25 mouse cellular contexts compared by ENCODE assay signal in the genomic region with DNA sequence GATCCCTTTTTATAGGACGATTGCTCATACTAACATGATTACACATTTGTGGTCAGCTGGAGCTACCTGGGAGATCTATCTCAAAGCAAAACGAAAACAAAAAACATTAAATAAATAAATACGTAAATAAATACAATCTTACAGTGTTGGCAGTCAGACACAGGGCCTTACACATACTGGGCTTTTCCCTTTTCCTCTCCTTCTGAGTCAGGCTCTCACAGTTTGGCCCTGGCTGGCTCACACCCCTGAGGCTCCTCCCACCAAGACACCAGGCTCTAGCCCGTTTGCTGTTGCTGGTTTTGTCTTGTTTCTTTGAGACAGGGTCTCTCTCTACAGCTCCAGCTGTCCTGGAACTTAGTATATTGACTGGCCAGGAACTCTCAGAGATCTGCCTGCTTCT. TPM values are rescaled to one million over a fixed set of nuclear protein-coding genes. Genes with fewer than 3 reads are reported as not detected.
DNase-seq lines count a peak whose midpoint lies in the region; ATAC-seq and TF ChIP-seq lines count a peak whose summit lies in the region.
"Had no signal": no experiment of that assay in that cellular context is flagged by ENCODE, and none has a peak within 500 bp of the region (broad histone marks: within the 10 kb centered on the region; RNA-seq: fewer than 3 reads in every experiment).

No protein-coding gene starts in this region.

- DNase-seq in 3134 (ENCODE audit: extremely low read depth, insufficient read length, low spot score) (peak; percentile 58), 3T3-L1 (ENCODE audit: low read depth, low spot score) (peak; percentile 32), CH12.LX (ENCODE audit: extremely low read depth) (peak; percentile 65), NIH3T3 (ENCODE audit: low read depth) (peak; percentile 57)
- no peak for DNase-seq in thymus, postnatal 14 days
- no peak for DNase-seq in kidney, postnatal 4 days
- DNase-seq in gastrocnemius, postnatal 10 days, result no peak
- DNase-seq: adrenal gland, adult 2 months; adrenal gland, adult 8-10 months; adrenal gland, postnatal 10 days; adrenal gland, postnatal 14 days; adrenal gland, postnatal 25 days; adrenal gland, postnatal 36 days; B cell, adult 2 months; cerebellum, adult 11 months; cerebellum, adult 11-12 months; cerebellum, adult 18-20 months; cerebellum, adult 2 months; cerebellum, adult 8-10 months; cerebellum, adult 9-10 months had no signal

- no peaks in the 10 kb centered on the region for H3K36me3 ChIP-seq in CH12.LX (replicated peaks in 1 of 2; ENCODE audit: control insufficient read depth in 1 of 2, insufficient read depth in 1 of 2, low read length in 1 of 2)
- H3K36me3 ChIP-seq: G1E had no signal

- peaks cover 4% of the 10 kb centered on the region for H3K9me3 ChIP-seq in CH12.LX (replicated peaks; ENCODE audit: low read length)
- H3K9me3 ChIP-seq: G1E had no signal

- H3K79me2 ChIP-seq in CH12.LX (replicated peaks; ENCODE audit: control insufficient read depth, extremely low read depth, insufficient read depth, poor library complexity, severe bottlenecking), result no peaks in the 10 kb centered on the region

- H3K4me3 ChIP-seq in CH12.LX (replicated peaks in 1 of 3; ENCODE audit: low read depth in 2 of 3, low read length in 2 of 3, poor library complexity in 1 of 3), result no peak overlapping the region

- no peak for TF ChIP-seq POLR2A in CH12.LX (IDR thresholded peaks at IDR 0.05; ENCODE audit: low read depth, low read length)

- ATAC-seq in megakaryocyte progenitor cell, adult 5-6 weeks (replicated peaks; ENCODE audit: poor library complexity), result no peak
- ATAC-seq: activated CD4-positive, CD25-positive, alpha-beta regulatory T cell, adult 4 months; CD4-positive, CD25-positive, alpha-beta regulatory T cell, adult 4 months; Patski had no signal

- TF ChIP-seq CTCF in CH12.LX (conservative IDR thresholded peaks at IDR 0.05 in 1 of 2, IDR thresholded peaks at IDR 0.05 in 1 of 2; ENCODE audit: low read depth in 2 of 2, low read length in 2 of 2), result no peak

- H3K9ac ChIP-seq in CH12.LX (ENCODE audit: insufficient read depth, low read depth), result no peak overlapping the region

- H3K27me3 ChIP-seq in CH12.LX (replicated peaks), result no peaks in the 10 kb centered on the region
- H3K27me3 ChIP-seq: Patski had no signal

- no peak for TF ChIP-seq RAD21 in CH12.LX (IDR thresholded peaks at IDR 0.05; ENCODE audit: low read depth, low read length)

- in situ Hi-C loops in CH12.LX (cut with MboI; ENCODE audit: low pct_ligation_motif_present, low pct_unique_long_range_greater_than_20kb, low sequenced_read_pairs), result no loop called here

- H3K4me1 ChIP-seq in CH12.LX (ENCODE audit: control insufficient read depth in 1 of 2, insufficient read depth in 2 of 2), result peaks cover 9 to 23% of the 10 kb centered on the region in 2 experiments

- peak; percentile 68; the same call in 1 of the 2 replicates for TF ChIP-seq EP300 in CH12.LX (IDR thresholded peaks at IDR 0.05; ENCODE audit: low read length)

- dilution Hi-C loops in CH12.LX (cut with MboI; ENCODE audit: extremely low pct_ligation_motif_present, extremely low pct_unique_long_range_greater_than_20kb, low sequenced_read_pairs), result no loop called here

- no peak overlapping the region for H3K27ac ChIP-seq in CH12.LX (ENCODE audit: insufficient read depth, low read depth)

- H3K4me2 ChIP-seq in CH12.LX (ENCODE audit: insufficient read depth, low read depth, poor library complexity, severe bottlenecking), result no peak overlapping the region

TF ChIP-seq in CH12.LX, 34 proteins besides CTCF, POLR2A, EP300 and RAD21:
- TF ChIP-seq JUND (conservative IDR thresholded peaks at IDR 0.05; ENCODE audit: low read depth, low read length) (peak; percentile 57), IRF4 (IDR thresholded peaks at IDR 0.05; ENCODE audit: low read depth, low read length) (peak; percentile 87), NELFE (IDR thresholded peaks at IDR 0.05; ENCODE audit: low read depth, low read length) (no peak)

RNA-seq across cellular contexts. Expression of a gene that starts 30.4 kb away (rescaled TPM):
- total RNA-seq in CH12.LX (2012; rRNA removed), result 15.5 and 16.7 TPM in 2 replicates
- total RNA-seq in CH12.LX (2014; rRNA removed), result 7.3 and 7.6 TPM in 2 replicates
- 18.4 and 18.6 TPM in 2 replicates for polyA plus RNA-seq in CH12.LX (2012; ENCODE audit: insufficient read length, low read depth)
- 16.4 and 19.7 TPM in 2 replicates for total RNA-seq in megakaryocyte progenitor cell, adult 5-6 weeks (2015)
- 23.9 and 26.8 TPM in 2 replicates for total RNA-seq in megakaryocyte progenitor cell, adult 5-6 weeks (2017)
- 1 to 10 TPM; 6.3 to 9.8 TPM for total RNA-seq in gastrocnemius, postnatal 10 days (2021)

RNA-seq across cellular contexts. Expression of a gene that starts 56.9 kb away (rescaled TPM):
- total RNA-seq in CH12.LX (2012; rRNA removed) (24.1 and 25.6 TPM in 2 replicates), CH12.LX (2014; rRNA removed) (37.3 and 38.4 TPM in 2 replicates)
- 23.7 and 25.3 TPM in 2 replicates for polyA plus RNA-seq in CH12.LX (2012; ENCODE audit: insufficient read length, low read depth)
- total RNA-seq in megakaryocyte progenitor cell, adult 5-6 weeks (2015), result 45.7 and 45.8 TPM in 2 replicates
- 34.0 and 37.8 TPM in 2 replicates for total RNA-seq in megakaryocyte progenitor cell, adult 5-6 weeks (2017)
- total RNA-seq in gastrocnemius, postnatal 10 days (2021), result 10 to 100 TPM in 1 of 2 experiments, 1 to 10 TPM in 1; 8.7 to 10.8 TPM

Comparison
In these comparisons a context has a peak if more than half of its experiments do, and no peak if none do; other contexts are left out.
1. DNase-seq: peak in 3134 (single experiment), 3T3-L1 (single experiment), CH12.LX (single experiment) and NIH3T3 (single experiment); none in thymus, postnatal 14 days (single experiment), kidney, postnatal 4 days (0 of 2) and gastrocnemius, postnatal 10 days (single experiment).